Mouse (Mus musculus) left cerebral cortex, adult 2 months (tissue): Measurements from ENCODE around the gene Olfr196. TPM values are rescaled to one million over a fixed set of nuclear protein-coding genes. Genes with fewer than 3 reads are reported as not detected.
"Not testable (repeated sequence)": the region's sequence is repeated elsewhere in the genome, so short reads cannot be mapped to it uniquely, and the experiment has no call there.

ENCODE experiments used
- DNase-seq, 2 experiments: peaks; one replicate each; pipeline ENCODE4 v3.0.0; 2021 to 2022; ENCODE audit warnings: low spot score in 2 of 2, mixed read lengths in 1 of 2; ENCODE audit errors: extremely low spot score in 1 of 2
- H3K27ac ChIP-seq: fragments of 200-600 bp; 2 replicates; pipeline ENCODE4 v1.8.1; 2022
- H3K4me3 ChIP-seq: fragments of 200-600 bp; 2 replicates; pipeline ENCODE4 v1.8.1; 2022
- CTCF ChIP-seq: fragments of 200-600 bp; IDR thresholded peaks from 2 replicates; pipeline ENCODE4 v1.8.1; 2022; ENCODE audit warnings: antibody characterized with exemption, mild to moderate bottlenecking, moderate library complexity
- intact Hi-C: fragments of 180-260 bp; cut with DNase I; formaldehyde crosslinking; loops from one replicate; pipeline ENCODE4 v1.15.1; 2025
- long read RNA-seq, 2 experiments: library from polyadenylated mRNA; stranded (forward); transcript quantifications; one replicate each; pipeline ENCODE4 v2.0.0; 2021; ENCODE audit warnings: borderline mapping rate in 2 of 2
- total RNA-seq, 2 experiments: library from RNA; stranded (reverse); gene quantifications; 2 replicates each; pipeline ENCODE4 v1.2.3; 2021

Gene Olfr196
- total RNA-seq: not detected
- long read RNA-seq, experiment 1: 0 reads
- long read RNA-seq, experiment 2: 0 reads

- Histone ChIP-seq H3K27ac (no peak within 1 kb of the TSS), H3K4me3 (no peak within 1 kb of the TSS)
- intact Hi-C loops: no loop called here
- DNase-seq: no peak
- no peak for TF ChIP-seq CTCF
Measured at GRCm38 (mm10) chr16:59170354-59170753, at the start of gene Olfr196. TSS of gene Olfr196 (minus strand) at chr16:59170454.

DNA sequence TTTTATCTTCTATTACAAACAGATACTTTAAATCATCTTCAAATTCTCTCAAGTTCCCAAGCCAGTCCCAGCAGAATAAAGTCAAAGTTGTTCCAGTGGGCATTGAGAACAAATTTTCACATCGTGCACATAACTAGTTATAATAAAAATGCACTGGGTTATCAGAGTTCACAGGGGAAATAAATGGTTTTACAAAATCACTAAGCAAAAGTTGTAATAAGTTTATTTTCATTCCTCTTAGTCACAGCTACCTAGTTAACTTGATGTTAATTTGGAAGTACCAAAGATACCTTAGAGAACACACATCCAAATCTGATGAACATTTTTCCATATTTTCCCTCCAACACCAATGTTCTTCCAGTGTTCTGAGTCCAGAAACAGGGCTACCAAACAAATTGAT, 49.4 kb upstream of the Olfr196 start, which contains the start of gene Olfr199:
TSS of gene Olfr199 (minus strand) at position 101 of the 400 bp plus-strand sequence.
- H3K4me3 ChIP-seq, intact Hi-C loops, H3K27ac ChIP-seq, DNase-seq: not testable (repeated sequence)

GRCm38 (mm10) chr16:59217861-59218260, 47.6 kb upstream of the Olfr196 start:
- H3K4me3 ChIP-seq, DNase-seq, H3K27ac ChIP-seq, intact Hi-C loops: not testable (repeated sequence)

DNA sequence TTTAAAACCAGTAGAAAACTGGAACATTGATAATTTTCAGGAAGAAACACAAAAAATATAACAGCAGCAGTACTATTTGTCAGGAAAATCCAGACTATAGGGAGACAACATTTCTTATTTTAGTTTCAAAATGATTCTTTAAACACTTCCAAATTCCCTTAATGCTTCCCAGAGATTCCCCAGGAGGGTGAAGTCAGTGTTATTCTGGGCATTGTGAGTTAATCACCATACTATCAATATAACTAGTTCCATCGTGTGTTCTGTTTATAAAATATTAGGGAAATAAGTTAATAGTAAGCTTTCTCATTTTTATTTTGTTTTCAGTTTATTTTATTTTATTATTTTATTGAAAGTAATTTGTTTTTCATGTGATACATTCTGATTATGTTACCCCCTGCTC, 33.2 kb upstream of the Olfr196 start, which contains the start of gene Olfr198:
TSS of gene Olfr198 (minus strand) at position 101 of the 400 bp plus-strand sequence.
- intact Hi-C loops, DNase-seq, H3K27ac ChIP-seq, H3K4me3 ChIP-seq: not testable (repeated sequence)

- TF ChIP-seq CTCF: no peak
- intact Hi-C loops: no loop called here
- Histone ChIP-seq H3K4me3 (no peak overlapping the region), H3K27ac (no peak overlapping the region)
- DNase-seq: no peak
Measured at GRCm38 (mm10) chr16:59151996-59152395, 18.3 kb downstream of the Olfr196 start.

DNA sequence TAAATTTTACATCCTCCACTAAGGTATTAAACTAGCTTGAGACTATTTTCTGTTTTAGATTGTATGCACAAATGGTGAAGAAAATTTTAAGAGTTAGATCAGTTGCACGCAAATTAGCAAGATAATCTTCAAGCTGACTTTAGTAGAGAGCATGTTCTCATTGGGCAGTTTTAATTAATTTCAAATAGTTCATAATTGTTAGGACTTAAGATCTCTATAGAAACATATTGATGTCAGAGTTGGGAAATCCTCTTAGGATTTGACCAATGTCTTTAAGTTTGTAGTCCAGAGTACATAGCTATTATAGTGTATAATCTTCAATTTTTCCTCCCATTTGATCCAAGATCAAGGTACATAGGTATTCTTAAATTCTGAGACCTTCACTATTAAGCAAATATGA, 23.5 kb downstream of the Olfr196 start, which contains the start of gene Olfr195:
TSS of gene Olfr195 (plus strand) at position 301 of the 400 bp plus-strand sequence.
- no peak within 1 kb of the TSS for H3K27ac ChIP-seq
- no peak for DNase-seq
- intact Hi-C loops: no loop called here
- H3K4me3 ChIP-seq: no peak within 1 kb of the TSS
- no peak for TF ChIP-seq CTCF

DNA sequence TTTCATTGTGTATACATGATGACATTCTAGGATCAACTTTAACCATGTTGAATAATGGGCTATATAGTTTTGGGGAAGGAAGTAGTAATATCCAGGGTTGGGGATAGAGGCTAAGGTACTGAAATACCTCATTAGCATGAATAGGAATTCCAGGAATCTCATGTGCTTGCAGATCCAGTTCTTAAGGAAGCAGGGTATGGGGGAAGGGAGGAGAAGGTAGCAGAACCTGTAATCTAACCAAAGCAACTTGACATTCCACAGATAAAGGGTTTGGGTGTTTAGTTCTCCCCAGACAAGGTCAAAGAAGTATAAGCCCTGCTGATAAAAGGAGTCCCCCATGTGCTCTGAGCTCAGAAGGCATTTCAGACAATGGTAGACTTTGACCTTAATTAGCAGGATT, 29.1 kb downstream of the Olfr196 start:
- Histone ChIP-seq H3K4me3 (no peak overlapping the region), H3K27ac (no peak overlapping the region)
- TF ChIP-seq CTCF: no peak
- intact Hi-C loops: no loop called here
- DNase-seq: no peak

- intact Hi-C loops: loop anchor here (5.0 kb wide), 1 partner anchor 423 kb away; no protein-coding TSS in a partner anchor
- DNase-seq: no peak
- Histone ChIP-seq H3K27ac (no peak overlapping the region), H3K4me3 (no peak overlapping the region)
- no peak for TF ChIP-seq CTCF
Measured at GRCm38 (mm10) chr16:59130740-59131139, 39.5 kb downstream of the Olfr196 start.

DNA sequence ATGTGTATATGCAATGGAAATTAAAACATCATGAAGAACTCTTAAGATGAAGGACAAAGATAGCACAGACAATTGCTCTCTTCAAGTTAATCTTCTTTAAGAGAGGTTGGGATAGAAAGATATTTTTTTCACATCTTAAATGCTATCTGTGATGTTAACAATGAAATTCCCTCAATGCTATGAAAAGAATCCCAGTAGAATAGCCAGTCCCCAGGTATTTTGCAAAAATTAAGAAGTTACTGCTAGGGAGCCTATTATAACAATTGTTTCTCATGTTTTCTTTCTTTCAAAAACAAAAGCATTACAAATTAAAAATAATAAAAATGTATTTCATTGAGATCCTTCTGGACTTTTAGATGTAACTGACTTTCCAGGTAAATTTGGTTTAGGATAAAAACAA, 49.3 kb downstream of the Olfr196 start, which contains the start of gene Olfr194:
TSS of gene Olfr194 (minus strand) at position 101 of the 400 bp plus-strand sequence.
- no peak for DNase-seq
- Histone ChIP-seq H3K27ac (no peak within 1 kb of the TSS), H3K4me3 (no peak within 1 kb of the TSS)
- TF ChIP-seq CTCF: no peak
- intact Hi-C loops: no loop called here

Other genes starting within 250 kb of the Olfr196 start
- not detected for gene Olfr181, start 241.7 kb downstream of the Olfr196 start, total RNA-seq
- gene Olfr180, start 241.1 kb downstream of the Olfr196 start, total RNA-seq: not detected
- gene Olfr183, start 175.1 kb downstream of the Olfr196 start, total RNA-seq: not detected
- not detected for gene Olfr186, start 140.2 kb downstream of the Olfr196 start, total RNA-seq
- not detected for gene Olfr187, start 130.7 kb downstream of the Olfr196 start, total RNA-seq
- not detected for gene Olfr190, start 92.4 kb downstream of the Olfr196 start, total RNA-seq
- not detected for gene Olfr191, start 80.6 kb downstream of the Olfr196 start, total RNA-seq
- not detected for gene Olfr193, start 58.6 kb downstream of the Olfr196 start, total RNA-seq
- gene Olfr194, start 49.4 kb downstream of the Olfr196 start, total RNA-seq: not detected
- gene Olfr195, start 23.4 kb downstream of the Olfr196 start, total RNA-seq: not detected
- not detected for gene Olfr198, start 33.1 kb upstream of the Olfr196 start, total RNA-seq
- gene Olfr199, start 49.3 kb upstream of the Olfr196 start, total RNA-seq: not detected
- gene Olfr201, start 102.2 kb upstream of the Olfr196 start, total RNA-seq: not detected
- not detected for gene Olfr202, start 116.3 kb upstream of the Olfr196 start, total RNA-seq
- not detected for gene Olfr203, start 128.4 kb upstream of the Olfr196 start, total RNA-seq
- gene Olfr204, start 147.8 kb upstream of the Olfr196 start, total RNA-seq: not detected
- not detected for gene Olfr205, start 160.7 kb upstream of the Olfr196 start, total RNA-seq
- gene Olfr206, start 178.8 kb upstream of the Olfr196 start, total RNA-seq: not detected
- gene Olfr209, start 193.5 kb upstream of the Olfr196 start, total RNA-seq: not detected
- under 1 TPM in 1 of 2 experiments, not detected in 1; 0.07 TPM for gene Gabrr3, start 236.9 kb upstream of the Olfr196 start, total RNA-seq